Mouse (Mus musculus) testis, postnatal 14 days (tissue): ENCODE data around the gene Urgcp.
A peak's percentile ranks its signal among the peaks of the same experiment; 100 is the strongest.

Experiments
- DNase-seq: peaks from one replicate; pipeline ENCODE4 v3.0.0; 2021; ENCODE audit warnings: low spot score

Urgcp gene

GRCm38 (mm10) chr11:5707530-5708353 is 54.4 kb downstream of the Urgcp start:
- DNase-seq, result peak; percentile 90

GRCm38 (mm10) chr11:5706874-5707529 is 55.2 kb downstream of the Urgcp start:
- no peak for DNase-seq

GRCm38 (mm10) chr11:5705972-5706371 is 56.2 kb downstream of the Urgcp start:
- DNase-seq, result no peak

GRCm38 (mm10) chr11:5703341-5703740 is 58.8 kb downstream of the Urgcp start:
- no peak for DNase-seq

GRCm38 (mm10) chr11:5702957-5703332 is 59.2 kb downstream of the Urgcp start:
- DNase-seq, result no peak

GRCm38 (mm10) chr11:5702271-5702956 is 59.8 kb downstream of the Urgcp start:
- no peak for DNase-seq

GRCm38 (mm10) chr11:5701821-5702220 is 60.4 kb downstream of the Urgcp start:
- no peak for DNase-seq

- no peak for DNase-seq
These were observed 60.9 kb downstream of the Urgcp start for GRCm38 (mm10) chr11:5701300-5701699.

- DNase-seq, result no peak
These were observed 61.4 kb downstream of the Urgcp start for GRCm38 (mm10) chr11:5700808-5701207.

- no peak for DNase-seq
These were observed 70.4 kb downstream of the Urgcp start for GRCm38 (mm10) chr11:5691775-5692174.

GRCm38 (mm10) chr11:5684283-5684682 is 77.9 kb downstream of the Urgcp start:
- DNase-seq, result no peak

GRCm38 (mm10) chr11:5682541-5682940 is 79.6 kb downstream of the Urgcp start:
- DNase-seq, result no peak
